Mouse (Mus musculus) liver, embryonic 14.5 days (tissue): ENCODE measurements at regions not wholly inside any gene's neighbourhood (a gene's known extent, or its start where the extent isn't known, plus 50 kb on each side); places are given as distances from the start of the nearest gene placed in this dataset.

Experiments used
- CTCF ChIP-seq: IDR thresholded peaks from 2 replicates; pipeline ENCODE4 v1.5.1; 2016; ENCODE audit warnings: antibody characterized with exemption, low read depth, control low read depth
- EP300 ChIP-seq: IDR thresholded peaks from 2 replicates; pipeline ENCODE4 v1.6.1; 2016; ENCODE audit warnings: antibody characterized with exemption, low read depth

GRCm38 (mm10) chr12:19192396-19192795 lies 678.1 kb downstream of the 5730507C01Rik start:
- TF ChIP-seq CTCF (no peak), EP300 (no peak)
